Mouse (Mus musculus): Measurements from ENCODE around the gene Cacna2d4.

Gene Cacna2d4

DNA sequence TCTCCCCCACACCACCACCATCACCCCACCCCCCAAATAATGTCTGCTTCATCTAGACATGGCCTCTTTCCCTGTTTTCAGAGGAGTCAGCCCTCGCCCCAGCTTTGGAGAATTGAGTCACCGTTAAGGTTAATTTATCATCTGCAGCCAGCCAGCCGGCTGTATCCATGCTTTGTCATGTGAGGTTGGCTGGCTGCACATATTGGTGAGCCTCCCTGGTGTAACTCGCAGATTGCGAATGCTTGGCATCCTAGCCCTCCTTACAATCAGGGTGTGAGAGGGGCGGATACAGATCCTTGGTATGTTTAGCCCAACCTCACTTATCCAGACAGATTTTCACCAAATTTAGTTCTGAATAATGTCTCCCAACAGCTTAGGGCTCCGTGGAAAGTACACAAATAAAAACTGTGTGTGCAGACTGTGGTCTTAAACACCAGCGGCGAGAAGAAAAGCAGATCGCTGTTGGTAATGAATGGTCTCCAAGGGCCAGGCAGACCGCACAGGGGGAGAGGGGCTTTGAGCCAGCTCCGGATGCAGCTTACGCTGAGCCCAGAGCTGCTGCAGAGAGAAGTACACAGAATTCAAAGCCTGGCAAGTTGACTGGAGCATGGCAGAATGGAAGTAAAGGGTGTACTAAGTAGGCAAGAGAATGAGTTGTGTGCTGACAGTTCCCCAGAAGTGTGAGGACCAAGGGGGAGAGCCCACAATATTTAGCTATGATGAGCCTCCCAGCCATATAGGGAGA is 11.7 kb upstream of the Cacna2d4 start:
- DNase-seq, result no peak

DNA sequence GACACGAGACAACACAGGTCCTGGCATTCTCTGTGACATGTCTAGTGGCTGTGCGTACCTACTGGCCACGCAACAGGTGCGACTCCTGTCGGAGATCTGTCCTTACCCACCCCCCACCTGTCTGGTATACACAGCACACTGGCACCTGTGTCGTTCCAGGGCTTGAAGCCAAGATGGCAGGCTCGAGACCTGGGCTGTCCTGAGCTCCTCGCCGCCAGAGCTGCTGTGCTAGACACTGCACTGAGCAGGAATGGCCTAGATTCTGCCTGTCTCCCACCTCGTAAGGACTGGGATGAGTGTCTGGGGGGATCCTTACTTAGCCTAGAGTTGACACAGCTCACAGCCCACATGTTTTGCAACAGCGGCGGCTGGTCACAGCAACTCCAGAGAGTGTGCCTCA is 11.1 kb upstream of the Cacna2d4 start:
- DNase-seq, result no peak

DNA sequence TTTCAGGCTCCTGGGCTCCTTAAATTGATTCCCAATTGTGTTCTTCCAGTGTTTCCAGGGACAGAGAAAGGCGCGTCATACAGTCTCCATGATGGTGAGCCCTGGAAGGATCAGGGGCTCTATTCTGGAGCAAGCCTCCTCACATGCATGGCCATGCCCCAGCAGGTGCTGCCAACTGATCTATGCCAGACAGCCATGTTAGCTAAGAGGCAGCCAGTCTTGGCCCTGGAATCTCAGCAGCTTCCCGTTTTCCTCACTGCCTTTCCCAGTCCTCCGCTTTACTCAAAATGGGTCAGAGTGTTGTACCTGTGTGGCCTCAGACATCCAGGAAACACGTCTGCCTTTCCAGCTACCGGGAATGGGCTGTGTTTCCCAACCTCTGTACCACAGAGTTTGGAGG is 10.6 kb upstream of the Cacna2d4 start:
- DNase-seq, result no peak

DNA sequence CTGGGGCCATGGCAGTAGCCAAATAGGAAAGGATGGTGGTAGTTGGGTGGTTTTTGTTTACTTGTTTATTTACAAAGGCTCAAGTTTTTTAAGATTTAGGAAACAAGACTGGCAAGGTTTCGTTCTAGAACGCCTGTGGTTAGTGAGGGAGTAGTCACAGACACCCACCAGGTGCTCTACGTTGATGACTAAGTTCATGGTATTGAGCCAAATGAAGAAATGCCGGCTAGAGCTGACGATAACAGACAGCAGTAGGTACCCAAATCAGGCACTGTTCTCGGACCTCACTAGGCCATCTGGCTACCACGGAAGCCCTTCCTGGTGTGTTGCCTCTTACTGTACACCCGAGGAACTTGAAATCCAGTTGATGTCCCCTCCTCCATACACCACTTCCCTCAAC is 9.3 kb upstream of the Cacna2d4 start:
- no peak for DNase-seq

- DNase-seq, result no peak
Observed at GRCm38 (mm10) chr6:119228861-119229603, 7.3 kb upstream of the Cacna2d4 start.

GRCm38 (mm10) chr6:119233066-119233465 is 3.3 kb upstream of the Cacna2d4 start:
- DNase-seq, result no peak

GRCm38 (mm10) chr6:119235441-119235840 is 885 bp upstream of the Cacna2d4 start:
- no peak for DNase-seq

- no peak for DNase-seq
Observed at GRCm38 (mm10) chr6:119237427-119237989, 1.2 kb downstream of the Cacna2d4 start.

GRCm38 (mm10) chr6:119239341-119240005 is 3.1 kb downstream of the Cacna2d4 start:
- no peak for DNase-seq

- DNase-seq, result no peak
Observed at GRCm38 (mm10) chr6:119240256-119240655, 3.9 kb downstream of the Cacna2d4 start.

DNA sequence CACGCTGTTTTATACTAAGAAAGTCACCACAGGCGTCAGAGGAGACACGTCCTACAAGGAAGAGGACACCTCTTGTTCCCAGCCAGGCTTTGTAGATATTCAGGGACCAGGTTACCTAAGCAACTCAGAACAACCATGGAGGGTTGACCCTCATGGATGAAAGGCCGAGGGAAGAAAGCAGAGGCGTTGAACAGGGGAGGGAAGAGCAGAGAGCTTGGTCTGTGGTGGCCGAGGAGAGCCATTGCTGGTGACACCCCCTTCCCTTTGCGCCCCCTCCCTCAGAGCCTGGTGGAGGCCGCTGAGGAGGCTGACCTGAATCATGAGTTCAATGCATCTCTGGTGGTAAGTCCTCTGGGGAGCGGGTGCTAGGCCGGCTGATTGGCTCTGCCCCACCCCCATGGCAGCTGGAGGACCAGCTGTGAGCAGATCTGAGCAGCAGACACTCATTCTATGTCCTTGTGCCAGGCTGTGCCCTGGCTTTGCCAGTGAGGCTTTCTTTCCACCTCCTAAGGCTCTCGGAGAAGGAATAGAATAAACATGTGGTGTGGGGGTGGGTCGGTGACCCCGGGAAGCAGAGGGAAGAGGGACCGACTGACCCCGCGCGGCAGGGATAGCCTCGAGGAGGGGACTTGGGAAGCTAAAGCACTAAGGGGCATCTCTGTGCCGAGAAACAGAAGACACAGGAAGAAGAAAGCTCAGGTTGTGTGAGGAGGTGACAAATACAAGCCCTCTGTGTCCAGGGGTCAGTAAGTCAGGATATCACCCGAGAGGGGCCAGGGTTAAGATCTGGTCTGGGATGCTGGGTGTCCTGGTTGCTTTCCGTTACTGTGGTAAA is 4.8 kb downstream of the Cacna2d4 start:
- no peak for DNase-seq

DNA sequence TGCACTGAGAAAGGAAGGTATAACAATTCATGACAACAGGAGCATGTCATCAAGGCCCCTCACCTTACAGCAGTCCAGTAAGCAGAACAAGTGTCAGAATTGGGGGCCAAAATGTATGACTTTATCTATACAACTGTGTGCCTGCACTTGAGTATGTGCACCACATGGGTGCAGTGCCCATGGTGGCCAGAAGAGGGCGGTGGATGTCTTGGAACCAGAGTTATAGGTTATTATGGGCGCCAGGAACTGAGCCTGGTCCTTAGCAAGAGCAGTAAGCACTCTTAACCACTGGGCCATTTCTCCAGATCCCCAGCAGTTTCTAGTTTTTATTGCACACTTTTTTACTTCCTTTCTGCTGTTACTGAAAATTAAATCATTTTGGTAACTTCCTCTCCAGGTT is 9.8 kb downstream of the Cacna2d4 start:
- DNase-seq, result no peak

GRCm38 (mm10) chr6:119248578-119248977 is 12.3 kb downstream of the Cacna2d4 start:
- DNase-seq, result no peak

DNA sequence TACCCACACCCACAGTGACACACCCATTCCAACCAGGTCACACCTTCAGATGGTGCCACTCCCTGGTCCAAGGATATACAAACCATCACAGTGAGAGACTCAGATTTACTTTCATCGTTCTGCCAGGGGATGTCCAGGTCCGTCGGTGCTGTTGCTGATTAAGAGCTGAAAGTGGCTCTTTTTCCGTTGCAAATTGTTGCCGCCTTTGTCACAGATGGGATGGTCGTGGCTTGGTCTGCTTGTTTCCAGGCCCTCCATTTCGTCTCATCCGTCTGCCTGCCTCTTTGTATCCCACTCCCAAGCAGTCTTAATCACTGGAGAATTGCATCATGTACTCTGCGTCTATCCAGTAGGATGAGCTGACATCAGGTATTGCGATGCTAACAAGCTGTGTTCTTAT is 13.4 kb downstream of the Cacna2d4 start:
- no peak for DNase-seq

DNA sequence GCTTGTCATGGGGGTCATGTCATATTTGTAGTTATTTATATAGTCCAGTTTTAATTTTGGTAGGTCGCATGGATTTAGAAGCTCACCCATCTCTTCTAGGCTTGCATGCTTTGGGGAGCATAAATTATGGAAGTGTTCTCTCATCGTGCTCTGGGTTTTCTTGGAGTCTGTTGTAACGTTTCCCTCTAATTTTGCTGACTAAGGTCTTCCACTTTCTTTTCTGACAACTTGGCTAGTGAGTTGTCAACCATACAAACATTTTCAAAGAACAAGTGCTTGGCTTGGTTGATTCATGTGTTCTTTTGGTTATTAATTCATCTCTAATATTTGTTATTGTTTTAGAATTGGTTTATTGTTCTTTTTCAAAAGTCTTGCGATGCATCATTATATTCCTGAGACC is 15.4 kb downstream of the Cacna2d4 start:
- DNase-seq, result no peak

- DNase-seq, result no peak
Observed at GRCm38 (mm10) chr6:119276713-119277112, 40.4 kb downstream of the Cacna2d4 start.

DNA sequence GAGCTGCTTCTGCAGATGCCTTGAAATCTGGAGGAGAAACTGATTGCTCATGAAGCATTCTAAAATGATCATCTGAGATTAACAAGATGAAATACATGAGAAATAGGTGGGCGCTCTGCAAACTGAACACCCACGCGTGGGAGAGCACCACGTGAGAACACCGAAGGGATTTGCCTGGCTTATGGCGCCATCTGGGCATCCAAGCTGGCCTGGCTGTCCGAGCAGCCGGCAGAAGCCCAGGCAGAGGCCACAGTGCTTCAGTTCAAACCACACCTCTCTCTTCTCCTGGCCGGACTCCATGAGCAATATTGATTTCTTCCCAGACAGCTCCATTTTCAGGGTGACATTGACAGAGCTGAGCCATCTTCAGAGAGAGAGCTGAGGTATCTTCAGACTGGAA is 44.4 kb downstream of the Cacna2d4 start:
- DNase-seq, result no peak

DNA sequence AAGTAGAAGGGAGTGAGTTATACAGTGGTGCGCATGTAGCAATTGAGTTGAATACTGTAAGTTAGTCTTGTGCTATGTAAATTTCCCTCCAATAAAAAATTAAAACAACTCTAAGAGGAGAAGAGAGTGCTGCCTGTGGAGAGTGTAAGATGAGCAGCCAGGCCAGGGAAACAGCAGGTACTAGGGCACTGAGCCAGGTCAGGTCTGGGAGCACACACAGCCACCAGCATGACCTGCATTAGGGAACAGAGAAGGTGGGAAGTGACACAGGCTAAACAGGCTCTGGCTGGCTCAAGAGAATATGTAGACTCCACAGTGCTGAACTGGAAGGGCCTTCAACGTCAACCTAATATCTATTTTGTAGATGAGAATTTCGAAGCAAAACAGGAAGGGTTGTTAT is 65.0 kb downstream of the Cacna2d4 start:
- DNase-seq, result no peak

- no peak for DNase-seq
Observed at GRCm38 (mm10) chr6:119303331-119303730, 67.0 kb downstream of the Cacna2d4 start.

DNA sequence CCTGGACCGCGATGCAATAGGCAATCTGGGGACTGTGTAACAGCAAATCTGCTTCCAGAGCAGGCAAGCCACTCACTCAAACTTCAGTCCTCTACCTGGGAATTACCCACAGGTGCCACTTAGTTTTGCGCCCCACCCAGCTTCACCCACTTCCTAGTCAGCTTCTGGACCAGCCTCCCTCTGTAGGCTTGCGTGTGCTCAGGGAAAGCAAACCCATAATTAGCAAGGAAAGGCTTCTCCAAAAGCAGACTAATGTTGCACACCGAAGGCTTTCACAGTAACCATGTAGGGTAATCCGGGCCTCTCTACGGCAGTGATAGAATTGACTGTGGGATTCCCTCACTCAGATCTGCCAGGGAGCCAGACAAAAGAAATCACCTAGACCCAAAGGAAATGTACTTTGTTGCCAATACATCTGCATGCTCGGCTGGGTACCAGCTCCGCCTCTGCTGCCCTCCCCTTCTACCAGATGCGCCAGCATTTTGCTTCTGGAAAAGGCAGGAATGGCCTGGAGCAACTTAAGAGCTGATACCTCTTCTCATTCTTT is 71.6 kb downstream of the Cacna2d4 start:
- no peak for DNase-seq

DNA sequence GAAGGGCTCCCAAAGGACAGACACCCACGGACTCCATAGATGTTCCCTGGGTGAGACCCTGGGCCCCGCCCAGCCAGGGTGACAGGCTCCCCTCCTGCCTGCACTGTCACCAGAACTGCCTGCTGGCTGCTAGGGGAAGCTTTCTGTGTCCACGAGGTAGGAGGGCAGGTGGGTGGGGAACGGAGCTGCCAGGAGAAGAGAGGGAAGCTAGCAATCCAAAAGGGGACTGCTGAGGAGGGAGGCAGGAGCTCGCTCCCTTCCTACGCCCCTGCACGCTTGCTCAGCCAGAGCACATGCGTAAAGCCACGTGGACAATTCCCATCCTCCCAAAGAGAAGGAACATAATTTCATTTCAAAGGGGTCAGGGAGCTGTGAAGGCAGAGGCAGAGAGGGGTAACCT is 73.8 kb downstream of the Cacna2d4 start:
- no peak for DNase-seq

- no peak for DNase-seq
Observed at GRCm38 (mm10) chr6:119312381-119312780, 76.1 kb downstream of the Cacna2d4 start.

Measured in spleen, adult 18-20 months (tissue).